Mouse (Mus musculus): Measurements from ENCODE around the gene Parp2. TPM values are rescaled to one million over a fixed set of nuclear protein-coding genes. Genes with fewer than 3 reads are reported as not detected.
A peak's percentile ranks its signal among the peaks of the same experiment; 100 is the strongest.

The Parp2 gene
- polyA plus RNA-seq, 1 experiment from 2014 or later: 27.6 TPM

- peak within 1 kb of the TSS; percentile 46 for H3K4me2 ChIP-seq (replicated peaks; ENCODE audit: low read depth, low read length)
- peak within 1 kb of the TSS; percentile 49 for H3K4me3 ChIP-seq (ENCODE audit: low read depth, low read length)
- peak within 1 kb of the TSS; percentile 78 for H3K27ac ChIP-seq (ENCODE audit: low read length)
- 6% methylated on average over 32 of the region's 32 CpGs for WGBS
- H3K9me3 ChIP-seq (ENCODE audit: low read length): no peaks in the 10 kb centered on the region
- H3K27me3 ChIP-seq (replicated peaks; ENCODE audit: insufficient read depth, low read length): no peaks in the 10 kb centered on the region
- no peaks in the 10 kb centered on the region for H3K36me3 ChIP-seq (ENCODE audit: insufficient read depth, low read length)
- peak; percentile 85 for DNase-seq (ENCODE audit: low spot score)
- H3K4me1 ChIP-seq (ENCODE audit: insufficient read depth, low read depth, low read length): no peaks in the 10 kb centered on the region
- TF ChIP-seq CTCF (IDR thresholded peaks at IDR 0.05): no peak
- TF ChIP-seq EP300 (IDR thresholded peaks at IDR 0.05): no peak
- ATAC-seq: peak; percentile 94
- peak within 1 kb of the TSS; percentile 39 for H3K9ac ChIP-seq (replicated peaks; ENCODE audit: low read depth)
These were observed 62.5 kb downstream of the Parp2 start, which contains the start of gene Tep1 for GRCm38 (mm10) chr14:50869889-50870804. Tep1 (minus strand) TSS chr14:50870560.

- peak overlapping the region; percentile 39; the same call in 1 of the 2 replicates for H3K9ac ChIP-seq (replicated peaks; ENCODE audit: low read depth)
- H3K4me2 ChIP-seq (replicated peaks; ENCODE audit: low read depth, low read length): peak overlapping the region; percentile 46
- H3K4me1 ChIP-seq (ENCODE audit: insufficient read depth, low read depth, low read length): no peaks in the 10 kb centered on the region
- H3K27ac ChIP-seq (ENCODE audit: low read length): peak overlapping the region; percentile 78
- no peaks in the 10 kb centered on the region for H3K27me3 ChIP-seq (replicated peaks; ENCODE audit: insufficient read depth, low read length)
- peak overlapping the region; percentile 49 for H3K4me3 ChIP-seq (ENCODE audit: low read depth, low read length)
- WGBS: 16% methylated on average over 5 of the region's 5 CpGs
- TF ChIP-seq EP300 (IDR thresholded peaks at IDR 0.05) (peak; percentile 42; the same call in 1 of the 2 replicates), CTCF (IDR thresholded peaks at IDR 0.05) (no peak)
- H3K9me3 ChIP-seq (ENCODE audit: low read length): no peaks in the 10 kb centered on the region
- no peak for DNase-seq (ENCODE audit: low spot score)
- no peaks in the 10 kb centered on the region for H3K36me3 ChIP-seq (ENCODE audit: insufficient read depth, low read length)
- peak; percentile 68 for ATAC-seq
These were observed 63.1 kb downstream of the Parp2 start for GRCm38 (mm10) chr14:50870805-50871143.

Other genes with a start within 250 kb of the Parp2 start
- gene Olfr744, start 193.0 kb upstream of the Parp2 start, polyA plus RNA-seq (2015; fragmentation: Nextera tagmentation; extraction: Ambion mirVana): not detected in 2 replicates
- not detected in 2 replicates for gene Olfr745, start 168.5 kb upstream of the Parp2 start, polyA plus RNA-seq (2015; fragmentation: Nextera tagmentation; extraction: Ambion mirVana)
- gene Olfr746, start 160.8 kb upstream of the Parp2 start, polyA plus RNA-seq (2015; fragmentation: Nextera tagmentation; extraction: Ambion mirVana): not detected in 2 replicates
- gene Olfr747, start 114.6 kb upstream of the Parp2 start, polyA plus RNA-seq (2015; fragmentation: Nextera tagmentation; extraction: Ambion mirVana): not detected in 2 replicates
- not detected in 2 replicates for gene Olfr748, start 100.5 kb upstream of the Parp2 start, polyA plus RNA-seq (2015; fragmentation: Nextera tagmentation; extraction: Ambion mirVana)
- gene Olfr749, start 62.7 kb upstream of the Parp2 start, polyA plus RNA-seq (2015; fragmentation: Nextera tagmentation; extraction: Ambion mirVana): not detected in 2 replicates
- 45.6 and 47.0 TPM in 2 replicates for gene Ttc5, start 22.3 kb upstream of the Parp2 start, polyA plus RNA-seq (2015; fragmentation: Nextera tagmentation; extraction: Ambion mirVana)
- gene Ccnb1ip1, start 109 bp upstream of the Parp2 start, polyA plus RNA-seq (2015; fragmentation: Nextera tagmentation; extraction: Ambion mirVana): not detected in 2 replicates
- 11.1 and 13.0 TPM in 2 replicates for gene Tep1, start 62.7 kb downstream of the Parp2 start, polyA plus RNA-seq (2015; fragmentation: Nextera tagmentation; extraction: Ambion mirVana)
- gene Klhl33, start 89.7 kb downstream of the Parp2 start, polyA plus RNA-seq (2015; fragmentation: Nextera tagmentation; extraction: Ambion mirVana): 0.52 and 0.63 TPM in 2 replicates
- gene Osgep, start 117.1 kb downstream of the Parp2 start, polyA plus RNA-seq (2015; fragmentation: Nextera tagmentation; extraction: Ambion mirVana): 96.7 and 102 TPM in 2 replicates
- 52.4 and 61.2 TPM in 2 replicates for gene Apex1, start 117.1 kb downstream of the Parp2 start, polyA plus RNA-seq (2015; fragmentation: Nextera tagmentation; extraction: Ambion mirVana)
- 52.0 and 52.3 TPM in 2 replicates for gene Pip4p1, start 123.0 kb downstream of the Parp2 start, polyA plus RNA-seq (2015; fragmentation: Nextera tagmentation; extraction: Ambion mirVana)
- 74.6 and 76.8 TPM in 2 replicates for gene Pnp, start 123.2 kb downstream of the Parp2 start, polyA plus RNA-seq (2015; fragmentation: Nextera tagmentation; extraction: Ambion mirVana)
- not detected in 2 replicates for gene Gm49342, start 136.7 kb downstream of the Parp2 start, polyA plus RNA-seq (2015; fragmentation: Nextera tagmentation; extraction: Ambion mirVana)
- gene Pnp2, start 148.2 kb downstream of the Parp2 start, polyA plus RNA-seq (2015; fragmentation: Nextera tagmentation; extraction: Ambion mirVana): 0.80 and 1.2 TPM in 2 replicates
- 0.14 TPM in 1 of 2 replicates, not detected in the other for gene Rnase10, start 199.9 kb downstream of the Parp2 start, polyA plus RNA-seq (2015; fragmentation: Nextera tagmentation; extraction: Ambion mirVana)
- gene Rnase9, start 234.0 kb downstream of the Parp2 start, polyA plus RNA-seq (2015; fragmentation: Nextera tagmentation; extraction: Ambion mirVana): not detected in 2 replicates
- gene Rnase11, start 242.3 kb downstream of the Parp2 start, polyA plus RNA-seq (2015; fragmentation: Nextera tagmentation; extraction: Ambion mirVana): not detected in 2 replicates
- 0.27 and 0.55 TPM in 2 replicates for gene Rnase12, start 249.8 kb downstream of the Parp2 start, polyA plus RNA-seq (2015; fragmentation: Nextera tagmentation; extraction: Ambion mirVana)